Mouse (Mus musculus): ENCODE measurements around the gene A930018P22Rik.
"Not testable (repeated sequence)": the region's sequence is repeated elsewhere in the genome, so short reads cannot be mapped to it uniquely, and the experiment has no call there.

The A930018P22Rik gene

DNA sequence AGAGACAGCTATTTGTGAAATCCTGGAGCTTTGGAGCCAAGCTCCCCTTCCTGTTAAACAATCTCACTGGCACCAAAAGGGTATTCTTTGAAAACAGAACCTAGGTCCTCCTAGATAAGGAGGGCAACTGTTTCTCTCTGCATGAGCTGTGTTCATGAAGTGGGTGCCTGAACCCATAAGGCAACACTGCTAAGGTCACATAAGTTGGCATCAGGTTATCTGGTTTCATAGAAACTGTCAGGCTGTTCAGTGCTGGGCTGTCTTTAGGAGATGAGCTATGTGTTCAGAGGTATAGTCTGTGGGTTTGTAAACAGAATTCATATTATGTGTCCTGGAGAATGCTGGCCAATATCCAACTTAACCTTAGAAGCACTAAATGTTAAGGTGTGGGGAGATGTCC is 5.4 kb upstream of the A930018P22Rik start:
- intact Hi-C loops (cut with DNase I), result not testable (repeated sequence)

- intact Hi-C loops (cut with DNase I), result no loop called here
Measured at GRCm38 (mm10) chr2:104119097-104119496, 3.5 kb upstream of the A930018P22Rik start.

DNA sequence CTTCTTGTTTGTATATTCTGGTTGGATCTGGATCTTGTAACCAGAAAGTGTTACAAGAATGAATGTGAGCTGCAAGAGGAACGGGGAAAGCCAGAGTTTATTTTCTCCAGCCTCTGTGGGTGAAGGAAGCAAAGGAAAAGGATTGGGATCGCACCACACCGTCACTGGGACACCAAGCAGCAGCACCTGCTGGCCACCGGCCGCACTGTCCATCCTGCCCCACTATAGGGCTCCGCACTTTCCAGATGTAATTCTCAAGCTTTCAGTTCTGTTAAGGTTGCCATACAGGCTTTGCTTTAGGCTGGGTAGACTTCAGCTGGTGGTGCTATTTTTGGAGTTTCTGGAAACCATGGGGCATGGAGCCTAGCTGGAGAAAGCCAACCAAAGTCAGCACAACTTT is 2.3 kb upstream of the A930018P22Rik start:
- intact Hi-C loops (cut with DNase I), result no loop called here

DNA sequence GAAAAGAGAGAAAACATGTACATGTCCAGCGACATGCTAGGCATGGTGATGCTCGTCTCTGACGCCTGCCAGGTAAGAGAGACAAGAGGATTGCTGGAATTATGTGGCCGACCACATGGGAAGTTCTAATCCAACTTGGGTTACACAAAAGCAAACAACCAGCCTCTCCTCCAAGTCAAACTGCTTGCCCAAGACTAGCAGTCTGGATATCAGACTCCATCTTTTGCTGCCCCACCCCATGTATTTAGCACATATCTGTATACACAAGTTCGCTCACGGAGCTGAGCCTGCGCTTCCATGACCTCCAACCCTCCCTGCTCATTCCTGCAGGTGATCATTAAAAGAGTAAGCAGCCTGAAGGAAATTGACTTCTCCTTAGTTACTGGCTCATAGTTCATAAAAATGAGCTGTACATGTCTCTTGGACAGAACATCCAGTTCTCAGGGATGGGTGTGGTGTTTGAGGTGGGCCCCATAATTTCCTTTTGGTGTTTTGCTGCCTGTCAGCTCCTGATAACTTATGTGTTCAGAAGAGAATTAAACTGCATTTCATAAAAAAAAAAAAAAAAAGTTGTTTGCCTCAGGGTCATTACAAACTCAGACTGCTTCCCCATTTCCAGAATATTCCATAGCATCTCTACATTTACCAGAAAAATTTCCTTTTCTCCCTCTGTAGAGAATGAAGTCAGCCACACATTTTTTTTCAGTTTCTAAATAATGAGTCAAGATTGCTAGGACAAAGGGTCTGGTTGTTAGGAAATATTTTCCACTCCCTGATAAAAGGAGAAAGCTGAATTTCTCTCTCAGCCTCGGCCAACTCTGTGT is 676 bp upstream of the A930018P22Rik start:
- intact Hi-C loops (cut with DNase I), result loop anchor here (1.0 kb wide), 1 partner anchor 78 kb away; no protein-coding TSS in a partner anchor

DNA sequence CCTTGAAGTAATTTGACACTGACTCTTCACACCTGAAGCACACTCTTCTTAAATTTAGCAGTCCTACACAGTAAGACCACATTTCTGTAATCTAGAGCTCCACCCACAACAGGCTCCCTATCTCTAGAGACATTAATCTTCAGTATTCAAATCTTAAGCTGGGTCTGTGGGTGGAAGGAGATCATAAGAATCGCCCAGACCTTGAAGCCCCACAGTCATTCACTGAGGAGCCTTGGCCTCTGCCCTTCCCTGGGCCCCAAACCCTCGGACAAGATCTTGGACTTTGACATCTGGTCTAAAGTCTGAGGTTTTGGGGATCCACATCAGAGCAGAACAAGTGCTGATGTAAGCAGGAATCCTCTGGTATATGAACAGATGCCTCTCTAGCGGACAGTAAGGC is 971 bp downstream of the A930018P22Rik start:
- intact Hi-C loops (cut with DNase I), result no loop called here

- intact Hi-C loops (cut with DNase I), result no loop called here
Measured at GRCm38 (mm10) chr2:104124071-104124470, 1.5 kb downstream of the A930018P22Rik start.

GRCm38 (mm10) chr2:104128803-104129531 is 6.4 kb downstream of the A930018P22Rik start:
- intact Hi-C loops (cut with DNase I), result no loop called here

- intact Hi-C loops (cut with DNase I), result loop anchor here (10.0 kb wide), 2 partner anchors 205 to 445 kb away; no protein-coding TSS in a partner anchor
Measured at GRCm38 (mm10) chr2:104130165-104130564, 7.6 kb downstream of the A930018P22Rik start.

GRCm38 (mm10) chr2:104130969-104131368 is 8.4 kb downstream of the A930018P22Rik start:
- intact Hi-C loops (cut with DNase I), result loop anchor here (10.0 kb wide), 2 partner anchors 204 to 444 kb away; no protein-coding TSS in a partner anchor

GRCm38 (mm10) chr2:104132266-104132859 is 9.8 kb downstream of the A930018P22Rik start:
- intact Hi-C loops (cut with DNase I), result loop anchor here (2.0 to 10.0 kb wide), 3 partner anchors 98 to 442 kb away; no protein-coding TSS in a partner anchor

- intact Hi-C loops (cut with DNase I), result loop anchor here (2.0 to 10.0 kb wide), 3 partner anchors 98 to 442 kb away; no protein-coding TSS in a partner anchor
Measured at GRCm38 (mm10) chr2:104133042-104133810, 10.7 kb downstream of the A930018P22Rik start.

GRCm38 (mm10) chr2:104134150-104135056 is 11.8 kb downstream of the A930018P22Rik start:
- intact Hi-C loops (cut with DNase I), result loop anchor here (1.0 to 10.0 kb wide), 3 partner anchors 200 to 440 kb away; no protein-coding TSS in a partner anchor

DNA sequence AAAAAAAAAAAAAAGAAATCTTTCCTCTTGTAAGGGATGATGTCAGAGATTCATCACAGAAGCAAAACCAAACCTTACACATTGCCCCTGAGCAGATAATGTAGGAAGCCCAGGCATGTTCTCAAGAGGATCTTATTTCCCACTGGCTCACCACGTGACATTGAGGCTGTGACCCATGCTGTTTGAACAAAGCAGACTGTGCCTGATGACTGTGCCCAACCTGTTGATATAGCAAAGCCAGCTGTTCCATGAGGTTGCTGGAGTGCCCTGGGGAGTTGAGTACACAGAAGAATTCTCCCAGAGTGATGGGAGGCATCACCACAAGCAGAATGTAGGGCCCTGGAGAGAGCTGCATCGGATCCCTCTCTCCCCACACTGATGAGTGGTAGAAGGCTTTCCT is 13.4 kb downstream of the A930018P22Rik start:
- intact Hi-C loops (cut with DNase I), result loop anchor here (10.0 kb wide), 2 partner anchors 199 to 439 kb away; no protein-coding TSS in a partner anchor

DNA sequence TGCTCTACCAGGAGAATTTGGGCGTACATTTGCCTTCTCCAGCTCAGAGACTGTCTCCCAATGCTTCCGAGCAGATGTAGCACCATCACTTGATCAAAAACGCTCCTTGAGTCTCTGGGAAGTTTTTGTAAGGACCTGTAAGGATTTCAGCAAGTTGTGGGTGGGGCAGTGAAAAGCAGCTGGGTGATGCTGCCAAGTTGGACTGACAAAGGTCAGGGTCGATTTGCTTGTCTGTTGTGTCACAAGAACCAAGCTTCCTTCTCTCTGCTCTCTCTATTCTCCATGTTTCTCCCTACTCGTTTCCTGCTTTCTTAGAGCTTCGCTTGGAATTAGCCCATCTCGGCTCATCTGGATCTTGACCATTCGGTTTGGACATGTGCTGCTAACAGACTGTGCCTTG is 19.6 kb downstream of the A930018P22Rik start:
- intact Hi-C loops (cut with DNase I), result loop anchor here (10.0 kb wide), 1 partner anchor 173 kb away; no protein-coding TSS in a partner anchor

GRCm38 (mm10) chr2:104144004-104144403 is 21.4 kb downstream of the A930018P22Rik start:
- intact Hi-C loops (cut with DNase I), result loop anchor here (10.0 kb wide), 1 partner anchor 171 kb away; no protein-coding TSS in a partner anchor

DNA sequence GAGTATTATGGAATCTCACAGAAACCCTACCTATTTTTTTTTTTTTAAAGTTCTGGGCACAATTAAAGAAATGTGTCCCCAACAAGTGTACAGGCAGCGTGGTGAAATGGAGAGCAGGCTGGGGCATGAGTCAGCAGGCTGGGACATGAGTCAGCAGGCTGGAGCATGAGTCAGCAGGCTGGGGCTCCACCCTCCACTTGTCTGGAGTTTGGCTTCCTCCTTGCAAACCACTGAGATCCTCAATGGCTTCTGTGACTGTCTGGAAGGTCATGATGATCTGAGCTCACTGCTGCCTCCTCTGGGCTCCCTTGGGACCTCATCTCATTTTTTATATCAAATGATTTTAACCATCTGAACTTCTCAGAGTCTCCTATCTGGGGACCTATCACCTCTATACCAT is 23.4 kb downstream of the A930018P22Rik start:
- intact Hi-C loops (cut with DNase I), result loop anchor here (10.0 kb wide), 1 partner anchor 169 kb away; no protein-coding TSS in a partner anchor

DNA sequence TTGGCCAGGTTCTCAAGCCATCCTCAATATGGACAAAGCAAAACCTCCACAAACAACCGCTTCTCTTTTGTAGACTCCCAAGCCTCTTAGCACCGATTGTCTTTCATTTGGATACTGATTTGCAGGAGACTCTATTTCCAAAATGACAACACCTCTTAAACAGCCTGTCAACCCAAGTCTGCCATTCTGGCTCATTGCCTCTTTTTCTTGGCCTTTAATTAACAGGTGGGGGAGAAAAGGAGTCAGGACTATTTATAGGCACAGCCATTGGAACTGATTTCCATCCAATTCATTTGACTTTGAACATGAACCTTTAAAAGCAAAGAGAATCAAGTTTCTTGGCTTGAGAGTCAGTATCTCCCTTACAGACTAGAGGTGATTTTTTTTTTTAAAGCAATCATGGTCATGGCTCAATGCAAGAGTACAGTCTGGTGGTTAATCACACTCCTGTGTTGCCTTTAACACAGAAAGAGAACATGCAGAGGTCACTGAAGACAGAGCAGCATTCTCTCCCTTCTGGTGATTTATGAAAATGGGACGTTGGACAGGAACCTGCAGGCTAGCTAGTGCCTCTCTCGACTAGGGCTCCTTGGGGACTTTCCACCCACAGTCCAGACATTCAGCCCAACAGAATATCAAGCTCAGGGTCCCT is 25.5 kb downstream of the A930018P22Rik start:
- intact Hi-C loops (cut with DNase I), result loop anchor here (10.0 kb wide), 1 partner anchor 167 kb away; no protein-coding TSS in a partner anchor

- intact Hi-C loops (cut with DNase I), result no loop called here
Measured at GRCm38 (mm10) chr2:104150608-104151397, 28.2 kb downstream of the A930018P22Rik start.
